Mouse (Mus musculus) intestine, postnatal 0 days (tissue): ENCODE data around the gene Cmklr1. TPM values are rescaled to one million over a fixed set of nuclear protein-coding genes. Genes with fewer than 3 reads are reported as not detected.

Experiments
- ATAC-seq: fragments of 200-750 bp; cut with Nextera tagmentation; 2 replicates; pipeline ENCODE4 v1.8.0; 2017; ENCODE audit warnings: mild to moderate bottlenecking, moderate TSS enrichment, moderate library complexity
- H3K27ac ChIP-seq: fragments of 300-500 bp; sonication (generic); 2 replicates; pipeline ENCODE4 v1.5.1; 2014; ENCODE audit warnings: mild to moderate bottlenecking, low read depth, low read length, moderate library complexity
- H3K27me3 ChIP-seq: fragments of 300-500 bp; sonication (generic); replicated peaks from 2 replicates; pipeline ENCODE4 v1.6.1; 2014; ENCODE audit warnings: low read length, mixed read lengths; ENCODE audit not compliant: control insufficient read depth, insufficient read depth
- H3K36me3 ChIP-seq: fragments of 300-500 bp; sonication (generic); 2 replicates; pipeline ENCODE4 v1.6.1; 2014; ENCODE audit warnings: mild to moderate bottlenecking, moderate library complexity; ENCODE audit not compliant: control insufficient read depth, insufficient read depth
- H3K4me1 ChIP-seq: fragments of 300-500 bp; sonication (generic); replicated peaks from 2 replicates; pipeline ENCODE4 v1.6.1; 2014; ENCODE audit warnings: antibody characterized with exemption, low read length, mixed read lengths; ENCODE audit not compliant: control insufficient read depth, insufficient read depth
- H3K4me2 ChIP-seq: fragments of 300-500 bp; sonication (generic); replicated peaks from 2 replicates; pipeline ENCODE4 v1.6.1; 2014; ENCODE audit warnings: low read depth, mild to moderate bottlenecking, moderate library complexity
- H3K4me3 ChIP-seq: fragments of 300-500 bp; sonication (generic); 2 replicates; pipeline ENCODE4 v1.5.1; 2014; ENCODE audit warnings: low read depth, low read length
- H3K9ac ChIP-seq: fragments of 300-500 bp; sonication (generic); 2 replicates; pipeline ENCODE4 v1.6.1; 2014; ENCODE audit warnings: mild to moderate bottlenecking, low read depth, low read length
- H3K9me3 ChIP-seq: fragments of 300-500 bp; sonication (generic); 2 replicates; pipeline ENCODE4 v1.6.1; 2016; ENCODE audit warnings: mixed run types; ENCODE audit not compliant: control insufficient read depth
- CTCF ChIP-seq: sonication (generic); IDR thresholded peaks from 2 replicates; pipeline ENCODE4 v1.5.1; 2016; ENCODE audit warnings: low read depth, mild to moderate bottlenecking, control low read depth, antibody characterized with exemption, moderate library complexity
- WGBS: fragments of 180-500 bp; shearing (Covaris S2); extraction: QIAGEN DNeasy Blood & Tissue Kit; methylation state at CpG from one replicate; pipeline ENCODE4 v1.1.7; 2014; 5-methylcytosine and 5-hydroxymethylcytosine counted together
- polyA plus RNA-seq: library from polyadenylated mRNA; unstranded; fragments of >200 nt; fragmentation: Nextera tagmentation; extraction: Ambion mirVana; gene quantifications from 2 replicates; pipeline ENCODE4 v1.2.1, GENCODE M21; 2015

Gene Cmklr1
- polyA plus RNA-seq, 1 experiment from 2014 or later, result 2.1 TPM

GRCm38 (mm10) chr5:113678743-113679452, 28.7 kb upstream of the Cmklr1 start:
- 82% methylated on average over 10 of the region's 10 CpGs for WGBS
- no peak for TF ChIP-seq CTCF
- no peaks in the 10 kb centered on the region for H3K9me3 ChIP-seq
- no peaks in the 10 kb centered on the region for H3K27me3 ChIP-seq
- no peak overlapping the region for H3K4me3 ChIP-seq
- no peak overlapping the region for H3K27ac ChIP-seq
- no peaks in the 10 kb centered on the region for H3K4me1 ChIP-seq
- no peak overlapping the region for H3K4me2 ChIP-seq
- H3K36me3 ChIP-seq, result no peaks in the 10 kb centered on the region
- no peak overlapping the region for H3K9ac ChIP-seq
- no peak for ATAC-seq

DNA sequence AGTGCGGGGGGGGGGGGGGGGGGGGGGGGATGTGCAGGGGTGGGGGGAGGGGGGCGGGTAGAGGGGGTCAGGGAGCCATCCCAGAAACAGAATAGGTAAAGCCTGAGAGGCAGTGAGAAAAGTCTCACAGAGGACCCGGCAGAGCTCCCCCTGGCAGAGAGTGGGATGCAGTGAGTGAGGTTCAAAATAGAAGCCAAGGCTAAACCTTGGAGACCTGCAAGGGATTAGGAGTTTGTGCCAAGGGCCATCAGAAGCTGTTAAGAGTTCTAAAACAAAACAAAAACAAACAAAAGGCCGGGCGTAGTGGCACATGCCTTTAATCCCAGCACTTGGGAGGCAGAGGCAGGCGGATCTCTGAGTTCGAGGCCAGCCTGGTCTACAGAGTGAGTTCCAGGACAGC, 27.3 kb upstream of the Cmklr1 start:
- 61% methylated on average over 5 of the region's 7 CpGs for WGBS
- no peak overlapping the region for H3K27ac ChIP-seq
- no peak overlapping the region for H3K4me2 ChIP-seq
- no peak for ATAC-seq
- no peaks in the 10 kb centered on the region for H3K36me3 ChIP-seq
- no peak for TF ChIP-seq CTCF
- no peak overlapping the region for H3K9ac ChIP-seq
- H3K4me1 ChIP-seq, result no peaks in the 10 kb centered on the region
- no peaks in the 10 kb centered on the region for H3K27me3 ChIP-seq
- H3K9me3 ChIP-seq, result no peaks in the 10 kb centered on the region
- H3K4me3 ChIP-seq, result no peak overlapping the region

DNA sequence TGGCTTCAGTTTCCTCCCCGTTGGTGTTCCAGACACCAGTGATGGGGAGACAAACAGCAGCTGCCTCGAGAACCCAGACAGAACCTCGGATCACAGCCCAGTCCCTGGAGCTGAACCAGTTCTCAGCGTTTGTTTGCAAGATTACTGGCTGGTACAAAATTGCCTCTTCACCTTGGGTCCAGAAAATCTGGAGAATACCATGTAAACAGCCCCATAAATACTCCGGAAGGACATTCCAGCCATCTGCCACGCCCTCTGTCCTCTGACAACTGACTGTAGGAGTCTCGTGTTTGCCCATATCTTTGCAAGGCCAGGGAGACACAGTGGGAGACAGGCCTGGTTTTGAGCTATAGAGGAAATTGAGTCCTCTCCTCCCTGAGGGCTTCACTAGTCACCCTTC, 24.6 kb upstream of the Cmklr1 start:
- no peak overlapping the region for H3K27ac ChIP-seq
- no peak overlapping the region for H3K4me2 ChIP-seq
- no peak for TF ChIP-seq CTCF
- ATAC-seq, result no peak
- no peak overlapping the region for H3K9ac ChIP-seq
- no peaks in the 10 kb centered on the region for H3K27me3 ChIP-seq
- no peak overlapping the region for H3K4me3 ChIP-seq
- 44% methylated on average over 7 of the region's 7 CpGs for WGBS
- H3K36me3 ChIP-seq, result no peaks in the 10 kb centered on the region
- H3K9me3 ChIP-seq, result no peaks in the 10 kb centered on the region
- no peaks in the 10 kb centered on the region for H3K4me1 ChIP-seq

DNA sequence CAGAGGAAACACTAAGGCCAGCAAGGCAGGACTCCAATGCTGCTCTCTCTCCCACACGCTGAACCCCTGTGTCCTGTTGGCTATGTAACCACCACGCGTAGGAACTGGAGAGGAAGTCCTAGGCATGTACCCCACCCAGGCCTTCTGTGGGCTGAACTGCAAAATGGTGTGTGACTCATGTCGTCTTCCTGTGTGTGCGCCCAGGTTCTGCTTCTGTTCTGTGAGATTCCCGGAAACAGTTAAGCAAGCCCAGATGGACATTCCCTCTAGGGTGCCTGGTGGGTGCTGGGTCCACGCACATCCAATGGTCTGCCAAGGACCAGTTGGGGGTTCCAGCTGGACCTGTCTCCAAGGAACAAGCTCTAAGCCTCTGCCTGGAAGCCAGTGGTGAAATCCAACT, 22.2 kb upstream of the Cmklr1 start:
- Histone ChIP-seq H3K4me2 (no peak overlapping the region), H3K27ac (no peak overlapping the region), H3K9me3 (no peaks in the 10 kb centered on the region), H3K9ac (no peak overlapping the region), H3K4me1 (no peaks in the 10 kb centered on the region), H3K36me3 (no peaks in the 10 kb centered on the region), H3K27me3 (no peaks in the 10 kb centered on the region), H3K4me3 (no peak overlapping the region)
- TF ChIP-seq CTCF, result no peak
- ATAC-seq, result no peak
- WGBS, result 76% methylated on average over 7 of the region's 7 CpGs

DNA sequence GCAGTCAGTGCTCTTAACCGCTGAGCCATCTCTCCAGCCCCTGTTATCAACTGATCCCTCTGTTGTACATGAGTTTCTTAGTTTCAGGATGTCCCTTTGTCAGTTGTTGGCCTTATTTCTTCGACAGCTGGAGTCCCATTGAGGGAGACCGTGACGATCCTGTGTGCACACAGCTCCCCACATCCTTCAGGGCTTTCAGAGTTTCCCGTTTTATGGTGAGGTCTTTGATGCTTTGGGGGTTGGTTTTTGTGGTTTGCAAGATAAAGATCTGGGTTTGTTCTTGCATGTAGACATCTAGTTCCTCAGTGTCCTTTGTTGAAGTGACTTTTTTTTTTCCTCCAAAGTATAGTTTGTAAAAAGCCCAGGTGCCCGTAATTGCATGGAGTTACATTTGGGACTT, 20.4 kb upstream of the Cmklr1 start:
- 69% methylated on average over 6 of the region's 6 CpGs for WGBS

DNA sequence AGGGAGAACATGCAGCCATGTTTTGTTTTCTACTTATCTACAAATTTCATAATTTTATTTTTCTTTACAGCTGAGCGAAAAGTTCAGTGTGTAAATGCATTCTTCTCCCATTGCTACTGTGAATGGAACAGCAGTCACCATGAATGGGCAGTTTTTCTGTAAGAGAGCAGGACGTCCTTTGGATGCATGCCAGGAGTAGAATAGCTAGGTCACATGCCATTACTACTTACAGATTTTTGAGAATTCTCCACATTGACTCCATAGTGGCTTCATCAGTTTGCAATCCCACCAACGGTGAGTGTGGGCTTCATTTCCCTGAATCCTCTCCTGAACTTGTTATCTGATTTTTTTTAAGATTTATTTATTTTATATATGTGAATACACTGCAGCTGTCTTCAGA, 19.9 kb upstream of the Cmklr1 start:
- no peak for TF ChIP-seq CTCF
- no peak overlapping the region for H3K4me3 ChIP-seq
- H3K4me1 ChIP-seq, result no peaks in the 10 kb centered on the region
- no peaks in the 10 kb centered on the region for H3K9me3 ChIP-seq
- 66% methylated on average over 3 of the region's 3 CpGs for WGBS
- H3K9ac ChIP-seq, result no peak overlapping the region
- H3K4me2 ChIP-seq, result no peak overlapping the region
- no peaks in the 10 kb centered on the region for H3K27me3 ChIP-seq
- H3K27ac ChIP-seq, result no peak overlapping the region
- no peak for ATAC-seq
- no peaks in the 10 kb centered on the region for H3K36me3 ChIP-seq

More for the DNA sequence above, 20.4 kb upstream of the Cmklr1 start:
- no peak overlapping the region for H3K4me2 ChIP-seq
- no peaks in the 10 kb centered on the region for H3K4me1 ChIP-seq
- TF ChIP-seq CTCF, result no peak
- H3K9me3 ChIP-seq, result no peaks in the 10 kb centered on the region
- no peaks in the 10 kb centered on the region for H3K36me3 ChIP-seq
- no peak overlapping the region for H3K4me3 ChIP-seq
- H3K27ac ChIP-seq, result no peak overlapping the region
- no peak overlapping the region for H3K9ac ChIP-seq
- H3K27me3 ChIP-seq, result no peaks in the 10 kb centered on the region
- no peak for ATAC-seq
